Mouse (Mus musculus): ENCODE data around the gene Shank2.

DNA sequence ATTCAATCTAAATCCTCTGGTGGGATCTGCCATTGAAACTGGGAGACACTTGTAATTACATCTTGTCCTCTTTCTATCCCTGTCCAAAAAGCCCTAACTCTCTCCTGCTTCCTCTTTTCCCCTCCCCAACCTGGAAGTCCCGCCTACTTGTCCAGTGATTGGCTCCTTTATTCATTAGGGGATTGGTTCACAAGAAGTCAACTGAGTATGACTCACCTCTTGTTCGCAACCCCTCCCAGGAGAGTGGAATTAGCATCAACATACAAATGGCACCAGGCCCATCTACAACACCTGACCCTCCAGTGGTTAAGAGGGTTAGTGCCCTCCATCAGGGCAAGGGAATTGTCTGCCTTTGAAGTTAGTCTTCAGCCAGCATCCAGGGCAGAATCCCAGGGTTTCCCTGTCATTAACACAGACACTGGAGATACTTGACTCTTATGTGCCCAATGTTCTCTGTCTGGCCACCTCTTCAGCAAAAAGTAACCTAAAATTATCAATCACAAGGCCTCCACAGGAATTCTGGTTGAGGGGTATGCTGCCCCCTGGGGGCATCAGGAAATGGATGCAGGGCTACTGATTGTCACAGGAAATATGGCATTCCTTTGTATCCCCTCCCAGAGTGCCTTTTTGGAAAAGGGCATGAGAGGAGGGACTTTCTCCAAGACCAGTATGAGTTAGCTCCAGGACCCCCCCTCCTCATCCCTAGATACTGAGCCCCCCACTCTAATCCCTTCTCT is 247.1 kb downstream of the Shank2 start:
- TF ChIP-seq CTCF (IDR thresholded peaks at IDR 0.05; ENCODE audit: extremely low read depth, insufficient read length, insufficient replicate concordance, low read depth, low read length) (no peak), POLR2A (IDR thresholded peaks at IDR 0.05; ENCODE audit: low read depth, low read length) (no peak)

All from small intestine, adult 2 months (tissue).